Mouse (Mus musculus) erythroblast, embryonic 14.5 days (primary cell): ENCODE results near the gene Nckap5.

Source experiments
- GATA1 ChIP-seq: IDR thresholded peaks from 2 replicates; pipeline ENCODE4 v1.6.1; 2012; ENCODE audit warnings: low read length, inconsistent platforms, mixed read lengths
- TAL1 ChIP-seq: IDR thresholded peaks from 3 replicates; pipeline ENCODE4 v1.6.1; 2012; ENCODE audit warnings: low read length, inconsistent platforms, mixed read lengths

- TF ChIP-seq GATA1 (no peak), TAL1 (no peak)
Observed at GRCm38 (mm10) chr1:126569611-126570238, 260.9 kb downstream of the Nckap5 start.
